In genomic region chr8:107587995-107588780, GRCm38 (mm10) we compare ENCODE assay signal across 8 mouse cellular contexts. TPM values are rescaled to one million over a fixed set of nuclear protein-coding genes. Genes with fewer than 3 reads are reported as not detected.
A peak's percentile ranks its signal among the peaks of the same experiment; 100 is the strongest.
DNase-seq lines count a peak whose midpoint lies in the region; ATAC-seq and TF ChIP-seq lines count a peak whose summit lies in the region.

Gene Psmd7 (minus strand): TSS chr8:107588464.

- 1% methylated on average over 65 of the region's 65 CpGs for WGBS in heart, embryonic 10.5 days
- WGBS in kidney, embryonic 15.5 days = 1% methylated on average over 65 of the region's 65 CpGs

- H3K9ac ChIP-seq in kidney, embryonic 15.5 days = peak within 1 kb of the TSS; percentile 75

- H3K4me2 ChIP-seq in kidney, embryonic 15.5 days = peak within 1 kb of the TSS; percentile 78

- peak; percentile 96 for DNase-seq in A20 (ENCODE audit: low read depth, low spot score)
- peak; percentile 96 for DNase-seq in heart, embryonic 10.5 days (ENCODE audit: low spot score)
- peak; percentile 94 for DNase-seq in liver
- peak; percentile 92 to 96 for DNase-seq in spleen, postnatal 4 days (ENCODE audit: low spot score in 2 of 2)

- peak within 1 kb of the TSS; percentile 91 for H3K4me3 ChIP-seq in bone marrow macrophage, adult 2 months (ENCODE audit: insufficient read depth, low read length)
- H3K4me3 ChIP-seq in embryonic fibroblast, embryonic 13.5 days (ENCODE audit: insufficient read depth, low read length) = peak within 1 kb of the TSS; percentile 100
- peak within 1 kb of the TSS; percentile 98 for H3K4me3 ChIP-seq in heart, embryonic 10.5 days
- H3K4me3 ChIP-seq in kidney, embryonic 15.5 days (replicated peaks) = peak within 1 kb of the TSS; percentile 95

- H3K27ac ChIP-seq in bone marrow macrophage, adult 2 months (ENCODE audit: insufficient read depth, low read depth, low read length) = peak within 1 kb of the TSS; percentile 44
- H3K27ac ChIP-seq in embryonic fibroblast, embryonic 13.5 days (ENCODE audit: insufficient read depth, low read length) = peak within 1 kb of the TSS; percentile 54
- H3K27ac ChIP-seq in heart, embryonic 10.5 days = peak within 1 kb of the TSS; percentile 95
- H3K27ac ChIP-seq in kidney, embryonic 15.5 days = peak within 1 kb of the TSS; percentile 88

- peak; percentile 97 for ATAC-seq in kidney, embryonic 15.5 days (replicated peaks; ENCODE audit: low FRiP score)
- peak; percentile 94 for ATAC-seq in monocyte, adult 5-6 weeks (replicated peaks; ENCODE audit: insufficient number of reproducible peaks, low FRiP score, low TSS enrichment, poor library complexity, severe bottlenecking)

- no peak for TF ChIP-seq POLR2A in bone marrow macrophage, adult 2 months (IDR thresholded peaks at IDR 0.05; ENCODE audit: borderline replicate concordance, low read depth, low read length)
- peak; percentile 93 for TF ChIP-seq POLR2A in embryonic fibroblast, embryonic 13.5 days (IDR thresholded peaks at IDR 0.05; ENCODE audit: low read depth, low read length)

- TF ChIP-seq CTCF in bone marrow macrophage, adult 2 months (IDR thresholded peaks at IDR 0.05; ENCODE audit: low read depth, low read length) = no peak
- TF ChIP-seq CTCF in embryonic fibroblast, embryonic 13.5 days (IDR thresholded peaks at IDR 0.05; ENCODE audit: borderline replicate concordance, insufficient read depth, low read length) = no peak

- no peaks in the 10 kb centered on the region for H3K27me3 ChIP-seq in heart, embryonic 10.5 days (ENCODE audit: insufficient read depth, poor library complexity, severe bottlenecking)
- H3K27me3 ChIP-seq in kidney, embryonic 15.5 days = no peaks in the 10 kb centered on the region

- H3K36me3 ChIP-seq in heart, embryonic 10.5 days = peaks cover 31% of the 10 kb centered on the region
- H3K36me3 ChIP-seq in kidney, embryonic 15.5 days = peaks cover 29% of the 10 kb centered on the region

- peaks cover 8% of the 10 kb centered on the region for H3K4me1 ChIP-seq in bone marrow macrophage, adult 2 months (ENCODE audit: control insufficient read depth, insufficient read depth, low read length)
- H3K4me1 ChIP-seq in embryonic fibroblast, embryonic 13.5 days (ENCODE audit: control insufficient read depth, insufficient read depth, low read length) = peaks cover 2% of the 10 kb centered on the region
- peaks cover 7% of the 10 kb centered on the region; the same call in 1 of the 2 replicates for H3K4me1 ChIP-seq in heart, embryonic 10.5 days
- peaks cover 15% of the 10 kb centered on the region for H3K4me1 ChIP-seq in kidney, embryonic 15.5 days

- H3K9me3 ChIP-seq in heart, embryonic 10.5 days = no peaks in the 10 kb centered on the region
- no peaks in the 10 kb centered on the region for H3K9me3 ChIP-seq in kidney, embryonic 15.5 days (replicated peaks)

RNA-seq across cellular contexts. Expression of gene Psmd7, which starts in this region (rescaled TPM):
- 74.3 and 77.5 TPM in 2 replicates for polyA plus RNA-seq in bone marrow macrophage, adult 2 months (2012; ENCODE audit: insufficient read depth, insufficient read length, missing spikeins)
- polyA plus RNA-seq in embryonic fibroblast, embryonic 13.5 days (2011; ENCODE audit: insufficient read length, low read depth, missing spikeins) = 130 and 134 TPM in 2 replicates
- polyA plus RNA-seq in heart, embryonic 10.5 days (2016; fragmentation: Nextera tagmentation; extraction: Ambion mirVana) = 248 and 324 TPM in 2 replicates
- polyA plus RNA-seq in kidney, embryonic 15.5 days (2015; fragmentation: Nextera tagmentation; extraction: Ambion mirVana) = 249 and 256 TPM in 2 replicates
- total RNA-seq in monocyte, adult 5-6 weeks (2017) = 42.9 to 56.8 TPM (median 56.4 TPM) in 3 replicates

Comparison
In these comparisons a context has a peak if more than half of its experiments do, and no peak if none do; other contexts are left out.
1. Peak in every context shown above with its lines: DNase-seq, ATAC-seq, H3K4me3 ChIP-seq and H3K27ac ChIP-seq.
2. H3K27ac ChIP-seq: peak in every context shown above with its lines; median percentile 95 in heart, embryonic 10.5 days; 88 in kidney, embryonic 15.5 days; 54 in embryonic fibroblast, embryonic 13.5 days; 44 in bone marrow macrophage, adult 2 months.